Mouse (Mus musculus) olfactory bulb, adult 2 months (tissue): ENCODE data around the gene Rest. TPM values are rescaled to one million over a fixed set of nuclear protein-coding genes. Genes with fewer than 3 reads are reported as not detected.

Source experiments
- H3K27ac ChIP-seq: fragments of 200-500 bp; 2 replicates; pipeline ENCODE4 v1.5.1; 2012; ENCODE audit warnings: low read depth, low read length; ENCODE audit not compliant: insufficient read depth
- H3K4me1 ChIP-seq: fragments of 200-500 bp; 2 replicates; pipeline ENCODE4 v1.6.1; 2012; ENCODE audit warnings: low read length; ENCODE audit not compliant: control insufficient read depth, insufficient read depth
- H3K4me3 ChIP-seq: fragments of 200-500 bp; 2 replicates; pipeline ENCODE4 v1.5.1; 2012; ENCODE audit warnings: mild to moderate bottlenecking, low read depth, low read length, moderate library complexity; ENCODE audit not compliant: insufficient read depth
- CTCF ChIP-seq: fragments of 200-500 bp; IDR thresholded peaks from 2 replicates; pipeline ENCODE4 v1.5.1; 2012; ENCODE audit warnings: low read depth, mild to moderate bottlenecking, low read length, moderate library complexity; ENCODE audit not compliant: insufficient read depth
- POLR2A ChIP-seq: fragments of 200-500 bp; IDR thresholded peaks from 2 replicates; pipeline ENCODE4 v1.6.1; 2012; ENCODE audit warnings: mild to moderate bottlenecking, low read depth, low read length, moderate library complexity; ENCODE audit not compliant: insufficient read depth
- WGBS: fragments of 180-500 bp; shearing (Covaris S2); methylation state at CpG from one replicate; pipeline ENCODE4 v1.1.7; 2018; 5-methylcytosine and 5-hydroxymethylcytosine counted together
- polyA plus RNA-seq: library from polyadenylated mRNA; stranded (reverse); fragments of >200 nt; gene quantifications from 2 replicates; pipeline ENCODE4 v1.2.4, GENCODE M21; 2012; ENCODE audit warnings: low replicate concordance; ENCODE audit not compliant: missing spikeins, insufficient read depth, insufficient read length

Gene Rest
- polyA plus RNA-seq, 1 experiment = not detected

DNA sequence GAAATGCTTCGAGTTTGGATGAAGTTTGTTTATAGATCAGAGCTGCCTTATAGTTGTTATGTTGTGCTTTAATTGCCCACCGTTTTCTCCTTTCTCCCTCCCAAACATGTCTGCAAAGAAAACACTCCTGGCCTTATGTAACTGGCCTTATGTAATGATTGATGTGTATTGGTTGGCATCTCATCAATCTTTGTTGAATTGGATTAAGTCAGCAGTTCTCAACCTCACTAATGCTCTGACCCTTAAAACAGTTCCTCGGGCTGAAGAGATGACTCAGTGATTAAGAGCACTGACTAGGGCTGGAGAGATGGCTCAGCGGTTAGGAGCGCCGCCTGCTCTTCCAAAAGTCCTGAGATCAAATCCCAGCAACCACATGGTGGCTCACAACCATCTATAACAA is 49.7 kb downstream of the Rest start:
- no peak overlapping the region for H3K4me3 ChIP-seq
- no peak overlapping the region for H3K27ac ChIP-seq
- TF ChIP-seq CTCF (no peak), POLR2A (no peak)
- WGBS = 90% methylated on average over 6 of the region's 6 CpGs
- H3K4me1 ChIP-seq = peaks cover 2% of the 10 kb centered on the region; the same call in 1 of the 2 replicates

DNA sequence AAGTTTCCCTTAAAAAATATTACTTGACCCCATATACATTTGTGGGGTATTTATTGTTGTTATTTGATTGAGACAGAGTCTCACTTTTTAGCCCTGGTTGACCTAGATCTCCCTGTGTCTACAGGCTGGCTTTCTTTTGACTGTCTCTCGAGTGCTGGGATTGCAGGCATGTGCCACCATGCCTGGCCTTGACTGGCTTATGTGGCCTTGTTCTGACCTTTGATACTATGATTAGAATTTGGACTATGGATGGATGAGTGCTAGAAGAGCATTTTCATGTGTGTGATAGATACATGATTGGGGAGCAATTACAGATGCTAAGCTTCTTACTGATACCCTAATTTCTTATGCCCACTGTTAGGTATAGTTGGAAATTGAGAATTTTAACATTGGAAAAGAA is 59.6 kb downstream of the Rest start:
- WGBS = 80% methylated on average over 1 of the region's 1 CpGs
- no peak overlapping the region for H3K4me3 ChIP-seq
- H3K4me1 ChIP-seq = no peaks in the 10 kb centered on the region
- no peak for TF ChIP-seq POLR2A
- TF ChIP-seq CTCF = no peak
- no peak overlapping the region for H3K27ac ChIP-seq

DNA sequence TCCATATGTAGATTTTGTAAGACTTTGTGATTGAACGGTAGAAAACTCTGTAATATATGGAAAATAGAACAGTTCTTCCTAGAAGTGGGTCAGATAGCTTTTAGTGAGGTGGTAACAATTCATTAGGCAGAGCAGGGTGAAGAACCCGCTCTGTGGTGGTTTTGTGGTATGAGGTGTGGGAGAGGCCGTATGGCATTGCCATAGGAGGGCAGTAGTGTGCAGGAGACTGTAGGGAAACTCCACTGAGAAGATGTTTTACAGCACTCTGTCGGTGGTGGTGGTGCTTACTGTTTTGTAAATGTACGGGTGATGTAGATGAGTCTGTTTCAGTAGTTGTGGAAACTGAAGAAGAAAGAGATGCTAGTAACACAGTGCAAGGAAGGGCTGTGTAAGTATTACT is 64.9 kb downstream of the Rest start:
- TF ChIP-seq POLR2A = no peak
- no peak for TF ChIP-seq CTCF
- 78% methylated on average over 5 of the region's 5 CpGs for WGBS
- Histone ChIP-seq H3K4me3 (no peak overlapping the region), H3K27ac (no peak overlapping the region), H3K4me1 (no peaks in the 10 kb centered on the region)

Other genes starting within 250 kb of the Rest start
- not detected in 2 replicates for gene Thegl, start 249.5 kb upstream of the Rest start, polyA plus RNA-seq
- gene Hopx, start 150.4 kb upstream of the Rest start, polyA plus RNA-seq = not detected in 2 replicates
- gene Spink2, start 54.0 kb upstream of the Rest start, polyA plus RNA-seq = not detected in 2 replicates
- not detected in 2 replicates for gene Noa1, start 44.6 kb downstream of the Rest start, polyA plus RNA-seq
- not detected in 2 replicates for gene Polr2b, start 44.7 kb downstream of the Rest start, polyA plus RNA-seq
- not detected in 2 replicates for gene Igfbp7, start 142.6 kb downstream of the Rest start, polyA plus RNA-seq